Mouse (Mus musculus) lung, postnatal 0 days (tissue): ENCODE measurements at regions not wholly inside any gene's neighbourhood (a gene's known extent, or its start where the extent isn't known, plus 50 kb on each side); places are given as distances from the start of the nearest gene placed in this dataset.
A peak's percentile ranks its signal among the peaks of the same experiment; 100 is the strongest.

Experiments used
- ATAC-seq: fragments of 200-750 bp; cut with Nextera tagmentation; 2 replicates; pipeline ENCODE4 v1.8.0; 2017; ENCODE audit warnings: moderate library complexity
- DNase-seq: peaks from one replicate; pipeline ENCODE4 v3.0.0-alpha.2; 2016; ENCODE audit warnings: low spot score
- H3K27ac ChIP-seq: fragments of 300-500 bp; sonication (generic); 2 replicates; pipeline ENCODE4 v1.5.1; 2014; ENCODE audit warnings: antibody characterized with exemption, mild to moderate bottlenecking, low read length, mixed read lengths
- H3K27me3 ChIP-seq: fragments of 300-500 bp; sonication (generic); replicated peaks from 2 replicates; pipeline ENCODE4 v1.6.1; 2014; ENCODE audit warnings: low read length, mixed read lengths; ENCODE audit not compliant: insufficient read depth
- H3K36me3 ChIP-seq: fragments of 300-500 bp; sonication (generic); 2 replicates; pipeline ENCODE4 v1.6.1; 2014; ENCODE audit warnings: low read length, mixed read lengths; ENCODE audit not compliant: insufficient read depth
- H3K4me1 ChIP-seq: fragments of 300-500 bp; sonication (generic); 2 replicates; pipeline ENCODE4 v1.6.1; 2014; ENCODE audit warnings: antibody characterized with exemption, low read depth, low read length, mixed read lengths; ENCODE audit not compliant: insufficient read depth
- H3K4me2 ChIP-seq: fragments of 300-500 bp; sonication (generic); replicated peaks from 2 replicates; pipeline ENCODE4 v1.6.1; 2014; ENCODE audit warnings: low read depth, mild to moderate bottlenecking, low read length, moderate library complexity, mixed read lengths
- H3K4me3 ChIP-seq: fragments of 300-500 bp; sonication (generic); 2 replicates; pipeline ENCODE4 v1.5.1; 2014; ENCODE audit warnings: low read depth, low read length
- H3K9ac ChIP-seq: fragments of 300-500 bp; sonication (generic); replicated peaks from 2 replicates; pipeline ENCODE4 v1.6.1; 2014; ENCODE audit warnings: low read depth, mild to moderate bottlenecking
- H3K9me3 ChIP-seq: fragments of 300-500 bp; sonication (generic); 2 replicates; pipeline ENCODE4 v1.6.1; 2016; ENCODE audit warnings: low read length, mixed read lengths
- CTCF ChIP-seq: IDR thresholded peaks from 2 replicates; pipeline ENCODE4 v1.5.1; 2016; ENCODE audit warnings: antibody characterized with exemption, mild to moderate bottlenecking
- EP300 ChIP-seq: IDR thresholded peaks from 2 replicates; pipeline ENCODE4 v1.6.1; 2016; ENCODE audit warnings: antibody characterized with exemption, mild to moderate bottlenecking, control low read depth
- WGBS: fragments of 180-500 bp; shearing (Covaris S2); extraction: QIAGEN DNeasy Blood & Tissue Kit; methylation state at CpG from one replicate; pipeline ENCODE4 v1.1.7; 2014; 5-methylcytosine and 5-hydroxymethylcytosine counted together

- no peak overlapping the region for H3K27ac ChIP-seq
- no peak overlapping the region for H3K9ac ChIP-seq
- 57% methylated on average over 10 of the region's 10 CpGs for WGBS
- no peak overlapping the region for H3K4me2 ChIP-seq
- no peak overlapping the region for H3K4me3 ChIP-seq
- H3K4me1 ChIP-seq = no peaks in the 10 kb centered on the region; the same call in 1 of the 2 replicates
- ATAC-seq = no peak
- peak; percentile 34 for DNase-seq
- no peaks in the 10 kb centered on the region for H3K27me3 ChIP-seq
- TF ChIP-seq CTCF = no peak
- no peak for TF ChIP-seq EP300
- H3K9me3 ChIP-seq = no peaks in the 10 kb centered on the region
- H3K36me3 ChIP-seq = no peaks in the 10 kb centered on the region
Measured at GRCm38 (mm10) chr6:31284390-31284789, 114.1 kb upstream of the Mkln1 start.

DNA sequence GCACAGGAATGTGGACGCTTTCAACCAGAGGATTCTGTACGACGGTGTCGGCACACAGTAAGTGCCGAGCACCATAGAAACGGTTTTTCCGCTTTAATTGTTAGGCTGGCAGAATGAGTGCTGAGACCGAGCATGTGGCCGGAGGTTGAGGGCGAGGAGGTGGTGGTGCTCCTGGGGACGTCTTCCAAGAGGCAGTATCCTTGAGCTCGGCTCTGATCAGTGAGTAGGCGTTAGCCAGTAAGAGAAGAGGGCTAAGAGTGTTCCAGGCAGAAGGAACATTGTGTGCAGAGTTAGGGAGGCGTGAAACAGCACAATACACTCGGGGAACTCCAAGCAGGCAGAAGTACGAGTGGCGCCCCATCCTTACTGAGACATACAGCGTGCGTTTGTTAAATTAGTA lies 113.5 kb upstream of the Mkln1 start:
- Histone ChIP-seq H3K27me3 (no peaks in the 10 kb centered on the region), H3K9me3 (no peaks in the 10 kb centered on the region), H3K4me2 (no peak overlapping the region), H3K27ac (no peak overlapping the region), H3K9ac (no peak overlapping the region), H3K36me3 (no peaks in the 10 kb centered on the region), H3K4me3 (no peak overlapping the region), H3K4me1 (no peaks in the 10 kb centered on the region; the same call in 1 of the 2 replicates)
- peak; percentile 15 for DNase-seq
- 76% methylated on average over 19 of the region's 19 CpGs for WGBS
- no peak; the same call in 1 of the 2 replicates for ATAC-seq
- TF ChIP-seq EP300 = no peak
- no peak for TF ChIP-seq CTCF

DNA sequence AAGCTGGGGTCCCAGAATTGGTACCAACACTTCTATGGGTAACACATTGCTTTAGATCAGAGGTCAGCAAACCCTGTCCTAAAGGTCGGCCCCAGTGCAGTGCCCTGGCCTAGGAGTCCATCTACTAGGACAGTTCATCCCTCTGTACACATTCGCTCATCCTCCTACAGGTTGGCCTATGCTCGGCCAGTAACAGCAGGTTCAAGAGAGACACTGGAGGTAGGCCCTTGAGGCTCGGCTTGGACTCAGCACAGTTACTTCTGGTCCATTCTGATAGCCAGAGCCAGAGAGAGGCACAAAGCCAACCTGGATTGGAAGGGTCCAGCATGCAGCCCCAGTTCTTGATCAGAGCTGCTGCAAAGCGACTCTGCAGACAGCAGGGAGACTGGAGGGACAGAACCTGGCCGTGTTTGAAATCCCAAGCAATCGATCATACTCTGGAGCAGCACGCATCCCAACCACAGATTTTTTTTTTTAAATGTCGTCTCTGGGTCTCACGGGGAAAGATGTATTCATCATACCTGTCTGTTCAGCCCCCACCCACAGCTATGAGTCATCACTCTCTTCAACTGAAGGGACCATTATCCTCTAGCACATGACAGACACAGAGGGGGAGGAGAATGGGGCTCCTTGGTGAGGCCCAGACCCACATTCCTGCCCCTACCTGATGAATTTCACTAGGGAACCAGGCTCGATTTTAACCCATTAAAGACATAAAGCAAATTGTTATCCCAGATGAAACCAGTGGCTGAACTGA lies 112.4 kb upstream of the Mkln1 start:
- no peaks in the 10 kb centered on the region for H3K36me3 ChIP-seq
- no peak for TF ChIP-seq CTCF
- TF ChIP-seq EP300 = no peak
- H3K27ac ChIP-seq = no peak overlapping the region
- no peaks in the 10 kb centered on the region for H3K9me3 ChIP-seq
- no peaks in the 10 kb centered on the region; the same call in 1 of the 2 replicates for H3K4me1 ChIP-seq
- no peak overlapping the region for H3K4me2 ChIP-seq
- H3K9ac ChIP-seq = no peak overlapping the region
- no peak overlapping the region for H3K4me3 ChIP-seq
- DNase-seq (no peak), ATAC-seq (no peak)
- H3K27me3 ChIP-seq = no peaks in the 10 kb centered on the region
- WGBS = 71% methylated on average over 11 of the region's 11 CpGs

DNA sequence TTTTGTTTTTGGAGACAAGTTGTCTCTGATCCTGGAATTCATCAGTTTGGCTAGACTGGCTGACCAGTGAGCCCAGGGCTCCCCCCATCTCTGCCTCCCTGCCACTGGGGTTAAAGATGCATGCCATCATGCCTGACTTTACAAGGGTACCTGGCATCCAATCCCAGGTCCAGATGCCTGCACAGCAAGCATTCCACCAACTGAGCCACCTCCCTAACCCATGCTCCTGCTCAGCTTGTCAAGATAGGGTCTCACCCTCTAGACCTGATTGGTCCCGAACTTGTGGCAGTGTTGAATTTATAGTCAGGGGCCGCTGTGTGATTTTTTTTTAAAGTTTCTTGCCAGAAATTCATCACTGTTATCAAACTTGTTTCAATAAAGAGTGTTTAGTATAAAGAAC lies 111.4 kb upstream of the Mkln1 start:
- WGBS = 50% methylated on average over 2 of the region's 2 CpGs
- Histone ChIP-seq H3K27ac (no peak overlapping the region), H3K4me2 (no peak overlapping the region), H3K9me3 (no peaks in the 10 kb centered on the region), H3K4me1 (no peaks in the 10 kb centered on the region; the same call in 1 of the 2 replicates), H3K4me3 (no peak overlapping the region), H3K27me3 (no peaks in the 10 kb centered on the region), H3K9ac (no peak overlapping the region), H3K36me3 (no peaks in the 10 kb centered on the region)
- DNase-seq (no peak), ATAC-seq (no peak)
- TF ChIP-seq CTCF (no peak), EP300 (no peak)

- H3K4me1 ChIP-seq = no peaks in the 10 kb centered on the region; the same call in 1 of the 2 replicates
- no peaks in the 10 kb centered on the region for H3K9me3 ChIP-seq
- H3K27ac ChIP-seq = no peak overlapping the region
- ATAC-seq = no peak
- no peak overlapping the region for H3K9ac ChIP-seq
- no peak for DNase-seq
- H3K27me3 ChIP-seq = no peaks in the 10 kb centered on the region
- TF ChIP-seq EP300 (no peak), CTCF (no peak)
- no peak overlapping the region for H3K4me2 ChIP-seq
- no peaks in the 10 kb centered on the region for H3K36me3 ChIP-seq
- 31% methylated on average over 7 of the region's 7 CpGs for WGBS
- no peak overlapping the region for H3K4me3 ChIP-seq
Measured at GRCm38 (mm10) chr6:31287686-31288085, 110.8 kb upstream of the Mkln1 start.

DNA sequence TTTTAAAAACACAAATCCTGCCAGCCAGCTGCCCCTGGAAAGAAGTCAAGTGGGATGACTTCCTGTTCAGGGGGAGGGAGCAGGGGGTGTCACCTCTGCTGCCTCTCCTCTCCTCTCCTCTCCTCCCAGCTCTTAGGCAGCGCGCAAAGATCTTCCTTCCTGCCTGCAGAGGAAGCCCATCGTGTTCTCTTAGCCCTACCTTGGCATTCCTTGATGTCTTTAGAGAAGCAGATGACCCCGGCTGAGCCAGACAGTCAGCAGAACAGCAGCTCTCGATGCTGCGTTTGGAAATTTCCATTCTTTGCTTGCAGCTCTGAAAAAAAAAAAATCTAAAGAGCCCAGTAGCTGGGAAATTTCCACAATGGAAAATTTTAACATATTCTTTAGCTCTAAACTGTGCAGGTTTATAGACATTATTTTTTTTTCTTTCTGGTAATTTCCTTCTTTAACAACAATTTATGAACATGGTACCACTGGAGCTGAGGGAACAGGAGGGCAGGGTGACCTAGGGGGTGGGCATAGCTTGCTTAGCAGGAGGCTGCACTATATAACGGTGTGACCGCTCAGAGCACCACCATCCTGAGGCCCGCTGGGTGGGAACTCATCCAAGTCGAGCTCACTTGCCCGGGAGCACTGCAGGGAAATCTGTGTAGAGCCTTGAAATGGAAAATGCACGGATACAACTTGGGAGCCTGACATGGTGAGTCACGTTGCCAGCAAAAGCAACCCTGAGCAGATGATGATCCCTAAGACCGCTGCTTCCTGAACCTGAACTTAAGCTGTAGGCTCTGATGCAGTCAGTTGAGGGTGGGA lies 109.9 kb upstream of the Mkln1 start:
- TF ChIP-seq EP300 = no peak
- Histone ChIP-seq H3K9ac (no peak overlapping the region), H3K27ac (no peak overlapping the region), H3K4me3 (no peak overlapping the region), H3K36me3 (no peaks in the 10 kb centered on the region), H3K27me3 (no peaks in the 10 kb centered on the region), H3K4me2 (no peak overlapping the region), H3K9me3 (no peaks in the 10 kb centered on the region), H3K4me1 (no peaks in the 10 kb centered on the region; the same call in 1 of the 2 replicates)
- WGBS = 27% methylated on average over 14 of the region's 14 CpGs
- ATAC-seq (no peak), DNase-seq (peak; percentile 6)
